Mouse (Mus musculus): ENCODE data around the gene Psmb8. TPM values are rescaled to one million over a fixed set of nuclear protein-coding genes. Genes with fewer than 3 reads are reported as not detected.
A peak's percentile ranks its signal among the peaks of the same experiment; 100 is the strongest.
"Not testable (repeated sequence)": the region's sequence is repeated elsewhere in the genome, so short reads cannot be mapped to it uniquely, and the experiment has no call there.

Gene Psmb8
- polyA plus RNA-seq, 1 experiment from 2014 or later = 1.6 TPM

DNA sequence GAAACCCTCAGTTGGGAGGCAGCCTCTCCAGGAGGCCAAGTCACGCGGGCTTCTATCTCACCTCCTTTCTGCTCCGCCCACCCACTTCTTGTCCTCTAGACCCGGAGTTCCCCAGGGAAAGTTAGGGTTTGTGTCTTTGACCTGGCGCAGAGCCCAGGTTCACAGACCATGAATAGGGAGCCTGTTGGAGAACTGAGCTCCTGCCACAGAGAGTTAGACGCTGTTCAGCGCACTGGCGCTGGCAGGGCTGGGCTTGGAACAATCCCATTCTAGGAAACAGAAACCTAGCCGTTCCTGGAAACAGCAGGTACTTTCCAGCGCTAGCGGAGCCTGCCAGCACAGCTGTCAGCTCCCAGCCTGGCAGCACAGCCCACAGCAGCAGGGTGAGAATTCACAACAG is 21.2 kb downstream of the Psmb8 start:
- Histone ChIP-seq H3K4me3 (no peak overlapping the region), H3K36me3 (ENCODE audit: poor library complexity, severe bottlenecking) (no peaks in the 10 kb centered on the region), H3K9ac (no peak overlapping the region), H3K4me2 (no peak overlapping the region), H3K27ac (no peak overlapping the region), H3K27me3 (peaks cover 21% of the 10 kb centered on the region), H3K9me3 (replicated peaks) (no peaks in the 10 kb centered on the region), H3K4me1 (0 out of 2 replicates have a peak, but pooled peaks cover 3% of the 10 kb centered on the region)
- WGBS = 72% methylated on average over 11 of the region's 11 CpGs
- ATAC-seq = no peak

DNA sequence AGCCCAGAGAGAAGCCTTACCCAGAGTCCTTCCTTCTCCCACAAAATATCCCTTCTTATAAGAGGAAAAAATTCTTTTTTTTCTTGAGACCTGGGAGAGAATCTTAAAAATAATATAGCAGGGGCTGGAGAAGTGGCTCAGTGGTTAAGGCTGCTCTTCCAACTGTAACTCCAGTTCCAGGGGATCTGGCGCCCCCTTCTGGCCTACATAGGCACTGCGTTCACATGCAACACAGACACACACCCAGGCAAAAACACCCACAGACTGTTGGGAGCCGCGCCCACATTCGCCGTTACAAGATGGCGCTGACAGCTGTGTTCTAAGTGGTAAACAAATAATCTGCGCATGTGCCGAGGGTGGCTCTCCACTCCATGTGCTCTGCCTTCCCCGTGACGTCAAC is 21.6 kb downstream of the Psmb8 start:
- not testable (repeated sequence) for H3K9ac ChIP-seq; ATAC-seq; H3K36me3 ChIP-seq (ENCODE audit: poor library complexity, severe bottlenecking); H3K4me1 ChIP-seq; H3K27ac ChIP-seq; H3K4me3 ChIP-seq; H3K9me3 ChIP-seq (replicated peaks); H3K4me2 ChIP-seq
- H3K27me3 ChIP-seq = peaks cover 17% of the 10 kb centered on the region
- WGBS = 83% methylated on average over 8 of the region's 11 CpGs

DNA sequence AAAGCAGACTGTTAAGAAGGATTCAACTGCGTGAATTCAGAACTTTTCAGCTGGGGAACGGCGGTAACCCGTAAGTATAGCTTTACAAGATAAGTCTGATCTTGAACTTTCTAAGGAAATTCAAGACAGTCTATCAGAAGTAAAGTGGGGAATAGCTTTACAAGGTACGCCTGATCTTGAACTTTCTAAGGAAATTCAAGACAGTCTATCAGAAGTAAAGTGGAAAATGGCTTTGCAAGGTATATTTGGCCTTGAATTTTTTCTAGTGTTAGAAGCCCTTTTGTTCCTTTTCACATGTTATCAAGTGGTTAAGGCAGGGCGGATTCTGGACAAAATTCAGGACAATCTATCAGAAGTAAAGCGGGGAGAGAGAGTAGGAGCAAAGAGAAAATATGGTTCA is 22.3 kb downstream of the Psmb8 start:
- not testable (repeated sequence) for ATAC-seq; H3K4me1 ChIP-seq; H3K27ac ChIP-seq; H3K4me2 ChIP-seq; H3K9me3 ChIP-seq (replicated peaks); H3K9ac ChIP-seq; H3K4me3 ChIP-seq; H3K36me3 ChIP-seq (ENCODE audit: poor library complexity, severe bottlenecking)
- peaks cover 11% of the 10 kb centered on the region for H3K27me3 ChIP-seq
- 96% methylated on average over 4 of the region's 7 CpGs for WGBS

DNA sequence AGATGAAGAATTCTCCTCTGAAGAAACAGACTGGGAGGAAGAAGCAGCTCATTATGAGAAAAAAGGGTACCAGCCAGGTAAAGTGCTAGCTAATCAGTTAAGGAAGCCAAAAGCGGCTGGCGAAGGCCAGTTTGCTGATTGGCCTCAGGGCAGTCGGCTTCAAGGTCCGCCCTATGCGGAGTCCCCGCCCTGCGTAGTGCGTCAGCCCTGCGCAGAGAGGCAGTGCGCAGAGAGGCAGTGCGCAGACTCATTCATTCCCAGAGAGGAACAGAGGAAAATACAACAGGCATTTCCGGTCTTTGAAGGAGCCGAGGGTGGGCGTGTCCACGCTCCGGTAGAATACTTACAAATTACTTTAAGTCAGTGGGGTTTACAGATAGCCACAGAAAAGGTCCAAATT is 22.9 kb downstream of the Psmb8 start:
- H3K36me3 ChIP-seq (ENCODE audit: poor library complexity, severe bottlenecking); H3K9ac ChIP-seq; H3K4me3 ChIP-seq; H3K9me3 ChIP-seq (replicated peaks); H3K27ac ChIP-seq; ATAC-seq; H3K27me3 ChIP-seq; H3K4me2 ChIP-seq; H3K4me1 ChIP-seq: not testable (repeated sequence)
- 92% methylated on average over 7 of the region's 16 CpGs for WGBS

DNA sequence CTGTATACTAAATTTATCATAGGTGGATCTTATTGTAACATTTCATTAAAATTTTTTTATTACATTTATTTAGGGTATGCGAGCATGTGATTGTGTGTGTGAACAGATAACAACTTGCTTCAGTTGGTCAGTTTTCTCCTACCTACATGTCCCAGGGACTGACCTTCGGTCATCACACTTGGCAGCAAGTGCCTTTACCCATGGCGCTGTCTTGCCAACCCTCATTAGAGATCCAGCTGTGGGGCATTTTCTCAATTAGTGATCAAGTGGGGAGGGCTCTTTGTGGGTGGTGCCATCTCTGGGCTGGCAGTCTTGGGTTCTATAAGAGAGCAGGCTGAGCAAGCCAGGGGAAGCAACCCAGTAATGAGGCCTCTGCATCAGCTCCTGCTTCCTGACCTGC is 27.3 kb downstream of the Psmb8 start:
- WGBS = 92% methylated on average over 3 of the region's 3 CpGs
- Histone ChIP-seq H3K4me3 (no peak overlapping the region), H3K36me3 (ENCODE audit: poor library complexity, severe bottlenecking) (no peaks in the 10 kb centered on the region), H3K27ac (no peak overlapping the region), H3K27me3 (no peaks in the 10 kb centered on the region), H3K9me3 (replicated peaks) (0 out of 2 replicates have a peak, but pooled peaks cover 4% of the 10 kb centered on the region), H3K4me2 (no peak overlapping the region), H3K4me1 (no peaks in the 10 kb centered on the region), H3K9ac (no peak overlapping the region)
- ATAC-seq = no peak

- Histone ChIP-seq H3K27ac (no peak overlapping the region), H3K9ac (no peak overlapping the region), H3K9me3 (replicated peaks) (0 out of 2 replicates have a peak, but pooled peaks cover 4% of the 10 kb centered on the region), H3K4me1 (no peaks in the 10 kb centered on the region), H3K27me3 (no peaks in the 10 kb centered on the region), H3K4me2 (no peak overlapping the region), H3K4me3 (no peak overlapping the region), H3K36me3 (ENCODE audit: poor library complexity, severe bottlenecking) (no peaks in the 10 kb centered on the region)
- ATAC-seq = no peak
- 97% methylated on average over 8 of the region's 8 CpGs for WGBS
Measured at GRCm38 (mm10) chr17:34225426-34225825, 27.9 kb downstream of the Psmb8 start.

DNA sequence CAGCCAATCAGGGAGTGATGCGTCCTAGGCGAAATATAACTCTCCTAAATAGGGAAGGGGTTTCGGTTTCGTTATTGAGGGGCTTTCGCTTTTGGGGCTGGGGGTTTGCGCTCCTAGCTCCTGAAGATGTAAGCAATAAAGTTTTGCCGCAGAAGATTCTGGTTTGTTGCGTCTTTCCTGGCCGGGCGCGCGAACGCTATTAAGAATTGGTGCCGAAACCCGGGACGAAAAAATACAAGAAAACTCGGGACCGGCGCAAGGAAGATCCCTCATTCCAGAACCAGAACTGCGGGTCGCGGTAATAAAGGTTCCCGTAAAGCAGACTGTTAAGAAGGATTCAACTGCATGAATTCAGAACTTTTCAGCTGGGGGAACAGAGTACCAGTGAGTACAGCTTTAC is 28.4 kb downstream of the Psmb8 start:
- not testable (repeated sequence) for H3K4me3 ChIP-seq; H3K9me3 ChIP-seq (replicated peaks); H3K9ac ChIP-seq; H3K4me2 ChIP-seq; H3K27ac ChIP-seq; ATAC-seq; H3K27me3 ChIP-seq; H3K4me1 ChIP-seq; H3K36me3 ChIP-seq (ENCODE audit: poor library complexity, severe bottlenecking)
- 95% methylated on average over 17 of the region's 23 CpGs for WGBS

GRCm38 (mm10) chr17:34230971-34231370 is 33.5 kb downstream of the Psmb8 start:
- H3K4me3 ChIP-seq; ATAC-seq; H3K9ac ChIP-seq; H3K36me3 ChIP-seq (ENCODE audit: poor library complexity, severe bottlenecking); H3K9me3 ChIP-seq (replicated peaks); H3K4me1 ChIP-seq; H3K27me3 ChIP-seq; H3K27ac ChIP-seq; H3K4me2 ChIP-seq: not testable (repeated sequence)
- WGBS = 93% methylated on average over 9 of the region's 9 CpGs

DNA sequence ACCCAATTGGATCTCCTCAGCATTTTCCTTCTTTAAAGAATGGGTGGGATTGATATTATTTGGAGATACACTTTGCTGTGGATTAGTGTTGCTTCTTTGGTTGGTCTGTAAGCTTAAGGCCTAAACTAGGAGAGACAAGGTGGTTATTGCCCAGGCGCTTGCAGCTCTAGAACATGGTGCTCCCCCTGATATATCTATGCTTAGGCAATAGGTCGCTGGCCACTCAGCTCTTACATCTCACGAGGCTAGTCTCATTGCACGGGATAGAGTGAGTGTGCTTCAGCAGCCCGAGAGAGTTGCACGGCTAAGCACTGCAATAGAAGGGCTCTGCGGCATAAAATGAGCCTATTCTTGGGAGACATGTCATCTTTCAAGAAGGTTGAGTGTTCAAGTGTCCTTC is 34.5 kb downstream of the Psmb8 start:
- not testable (repeated sequence) for H3K4me2 ChIP-seq; H3K27ac ChIP-seq; ATAC-seq; H3K4me3 ChIP-seq; H3K9ac ChIP-seq; H3K9me3 ChIP-seq (replicated peaks); H3K27me3 ChIP-seq; H3K36me3 ChIP-seq (ENCODE audit: poor library complexity, severe bottlenecking); H3K4me1 ChIP-seq
- WGBS = 90% methylated on average over 7 of the region's 7 CpGs

- no peak overlapping the region for H3K9ac ChIP-seq
- H3K27me3 ChIP-seq = no peaks in the 10 kb centered on the region
- no peaks in the 10 kb centered on the region for H3K36me3 ChIP-seq (ENCODE audit: poor library complexity, severe bottlenecking)
- H3K4me1 ChIP-seq = no peaks in the 10 kb centered on the region
- WGBS = 51% methylated on average over 9 of the region's 9 CpGs
- no peaks in the 10 kb centered on the region for H3K9me3 ChIP-seq (replicated peaks)
- no peak overlapping the region for H3K4me3 ChIP-seq
- 0 out of 2 replicates have a peak, but pooled peaks have one; percentile 21 for ATAC-seq
- H3K27ac ChIP-seq = no peak overlapping the region
- no peak overlapping the region for H3K4me2 ChIP-seq
Measured at GRCm38 (mm10) chr17:34234926-34235325, 37.4 kb downstream of the Psmb8 start.

- WGBS = 87% methylated on average over 5 of the region's 5 CpGs
- H3K4me1 ChIP-seq = no peaks in the 10 kb centered on the region
- H3K4me3 ChIP-seq = no peak overlapping the region
- no peak overlapping the region for H3K9ac ChIP-seq
- H3K27ac ChIP-seq = no peak overlapping the region
- 0 out of 2 replicates have a peak, but pooled peaks cover 4% of the 10 kb centered on the region for H3K9me3 ChIP-seq (replicated peaks)
- H3K27me3 ChIP-seq = no peaks in the 10 kb centered on the region
- H3K36me3 ChIP-seq (ENCODE audit: poor library complexity, severe bottlenecking) = no peaks in the 10 kb centered on the region
- H3K4me2 ChIP-seq = no peak overlapping the region
- ATAC-seq = no peak
Measured at GRCm38 (mm10) chr17:34236691-34237090, 39.2 kb downstream of the Psmb8 start.

- H3K4me1 ChIP-seq = no peaks in the 10 kb centered on the region
- no peak overlapping the region for H3K27ac ChIP-seq
- H3K4me2 ChIP-seq = no peak overlapping the region
- no peaks in the 10 kb centered on the region for H3K27me3 ChIP-seq
- H3K4me3 ChIP-seq = no peak overlapping the region
- 71% methylated on average over 3 of the region's 3 CpGs for WGBS
- no peaks in the 10 kb centered on the region for H3K36me3 ChIP-seq (ENCODE audit: poor library complexity, severe bottlenecking)
- 0 out of 2 replicates have a peak, but pooled peaks cover 6% of the 10 kb centered on the region for H3K9me3 ChIP-seq (replicated peaks)
- H3K9ac ChIP-seq = no peak overlapping the region
- no peak for ATAC-seq
Measured at GRCm38 (mm10) chr17:34237741-34238140, 40.2 kb downstream of the Psmb8 start.

DNA sequence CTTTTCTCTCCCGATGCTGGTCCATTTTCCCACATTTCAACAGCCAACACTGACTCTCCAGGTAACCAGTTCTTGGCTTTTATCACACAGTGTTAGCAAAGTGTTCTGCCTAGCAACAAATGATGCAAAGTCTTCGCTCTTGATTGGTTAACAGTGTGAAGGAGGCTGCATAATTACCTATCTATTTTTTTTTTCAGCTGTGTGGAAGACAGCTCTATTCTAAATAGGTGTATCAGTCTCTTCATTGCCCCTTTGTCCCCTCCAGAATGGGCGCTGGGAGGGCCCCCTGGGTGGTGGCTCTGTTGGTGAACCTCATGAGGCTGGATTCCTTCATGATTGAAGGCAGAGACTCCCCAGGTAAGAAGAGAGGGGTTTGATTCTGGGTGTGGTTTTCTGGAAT is 41.2 kb downstream of the Psmb8 start, which contains the start of gene H2-Ob:
TSS of gene H2-Ob (plus strand) at position 198 of the 400 bp plus-strand sequence.
- Histone ChIP-seq H3K9me3 (replicated peaks) (0 out of 2 replicates have a peak, but pooled peaks cover 6% of the 10 kb centered on the region), H3K27ac (no peak within 1 kb of the TSS), H3K4me1 (no peaks in the 10 kb centered on the region), H3K36me3 (ENCODE audit: poor library complexity, severe bottlenecking) (no peaks in the 10 kb centered on the region), H3K9ac (no peak within 1 kb of the TSS), H3K4me3 (no peak within 1 kb of the TSS), H3K4me2 (no peak within 1 kb of the TSS), H3K27me3 (no peaks in the 10 kb centered on the region)
- WGBS = 61% methylated on average over 3 of the region's 3 CpGs
- ATAC-seq = no peak

Data from forebrain, embryonic 13.5 days (tissue).